Mouse (Mus musculus) gastrocnemius, postnatal 25 days (tissue): ENCODE measurements around the gene Chaf1a. TPM values are rescaled to one million over a fixed set of nuclear protein-coding genes. Genes with fewer than 3 reads are reported as not detected.

Experiments
- DNase-seq: peaks from one replicate; pipeline ENCODE4 v3.0.0; 2022
- total RNA-seq, 2 experiments: library from RNA; stranded (reverse); gene quantifications; 1 replicate in 1 of 2; 2 replicates in 1 of 2; pipeline ENCODE4 v1.2.3; 2021

Chaf1a gene
- total RNA-seq, 2 experiments from 2014 or later: 0.79 to 1.3 TPM

- no peak for DNase-seq
Observed at GRCm38 (mm10) chr17:56020400-56021084, 19.7 kb upstream of the Chaf1a start.

- DNase-seq: no peak
Observed at GRCm38 (mm10) chr17:56021161-56021910, 18.9 kb upstream of the Chaf1a start.

- no peak for DNase-seq
Observed at GRCm38 (mm10) chr17:56022131-56022988, 17.9 kb upstream of the Chaf1a start.

GRCm38 (mm10) chr17:56022989-56023290, 17.3 kb upstream of the Chaf1a start:
- no peak for DNase-seq

- no peak for DNase-seq
Observed at GRCm38 (mm10) chr17:56023386-56023785, 16.9 kb upstream of the Chaf1a start.

GRCm38 (mm10) chr17:56024476-56024875, 15.8 kb upstream of the Chaf1a start:
- no peak for DNase-seq

GRCm38 (mm10) chr17:56024931-56025330, 15.3 kb upstream of the Chaf1a start:
- no peak for DNase-seq

- DNase-seq: no peak
Observed at GRCm38 (mm10) chr17:56026303-56026702, 13.9 kb upstream of the Chaf1a start.

GRCm38 (mm10) chr17:56026881-56027280, 13.4 kb upstream of the Chaf1a start:
- no peak for DNase-seq

- peak; percentile 62 for DNase-seq
Observed at GRCm38 (mm10) chr17:56027801-56028441, 12.3 kb upstream of the Chaf1a start.

- DNase-seq: no peak
Observed at GRCm38 (mm10) chr17:56030238-56030870, 9.9 kb upstream of the Chaf1a start.

GRCm38 (mm10) chr17:56030919-56031318, 9.3 kb upstream of the Chaf1a start:
- no peak for DNase-seq

- no peak for DNase-seq
Observed at GRCm38 (mm10) chr17:56031431-56031830, 8.8 kb upstream of the Chaf1a start.

- no peak for DNase-seq
Observed at GRCm38 (mm10) chr17:56032127-56032733, 8.0 kb upstream of the Chaf1a start.

GRCm38 (mm10) chr17:56032831-56033230, 7.4 kb upstream of the Chaf1a start:
- DNase-seq: no peak

GRCm38 (mm10) chr17:56034040-56034725, 6.1 kb upstream of the Chaf1a start:
- DNase-seq: peak; percentile 68

GRCm38 (mm10) chr17:56034726-56035100, 5.5 kb upstream of the Chaf1a start:
- no peak for DNase-seq

GRCm38 (mm10) chr17:56035216-56035615, 5.0 kb upstream of the Chaf1a start:
- no peak for DNase-seq

- DNase-seq: peak; percentile 98
Observed at GRCm38 (mm10) chr17:56036176-56036900, 3.9 kb upstream of the Chaf1a start, which contains the start of gene Sh3gl1. TSS of gene Sh3gl1 (minus strand) at chr17:56036635.

GRCm38 (mm10) chr17:56036901-56037287, 3.3 kb upstream of the Chaf1a start:
- no peak for DNase-seq
